Mouse (Mus musculus) E14TG2a.4 (cell line): ENCODE data around the gene Scgb1a1.
"Not testable (repeated sequence)": the region's sequence is repeated elsewhere in the genome, so short reads cannot be mapped to it uniquely, and the experiment has no call there.

Experiments
- H3K27me3 ChIP-seq: 2 replicates; pipeline ENCODE4 v1.6.1; 2014; ENCODE audit warnings: low read length, control low read depth; ENCODE audit not compliant: insufficient read depth
- H3K36me3 ChIP-seq: 2 replicates; pipeline ENCODE4 v1.6.1; 2014; ENCODE audit warnings: low read length, control low read depth; ENCODE audit not compliant: insufficient read depth
- H3K4me1 ChIP-seq: replicated peaks from 2 replicates; pipeline ENCODE4 v1.6.1; 2014; ENCODE audit warnings: low read depth, low read length, control low read depth
- H3K4me3 ChIP-seq: replicated peaks from 2 replicates; pipeline ENCODE4 v1.5.1; 2014; ENCODE audit warnings: mild to moderate bottlenecking, low read length
- H3K9me3 ChIP-seq: 2 replicates; pipeline ENCODE4 v1.6.1; 2014; ENCODE audit warnings: low read length, control low read depth
- CTCF ChIP-seq: conservative IDR thresholded peaks from 2 replicates; pipeline ENCODE4 v1.5.1; 2014; ENCODE audit warnings: low read length
- NANOG ChIP-seq: IDR thresholded peaks from 2 replicates; pipeline ENCODE4 v1.6.1; 2014; ENCODE audit warnings: borderline replicate concordance, low read length, mixed read lengths
- POU5F1 ChIP-seq: IDR thresholded peaks from 2 replicates; pipeline ENCODE4 v1.6.1; 2014; ENCODE audit warnings: low read length, borderline replicate concordance

Gene Scgb1a1

DNA sequence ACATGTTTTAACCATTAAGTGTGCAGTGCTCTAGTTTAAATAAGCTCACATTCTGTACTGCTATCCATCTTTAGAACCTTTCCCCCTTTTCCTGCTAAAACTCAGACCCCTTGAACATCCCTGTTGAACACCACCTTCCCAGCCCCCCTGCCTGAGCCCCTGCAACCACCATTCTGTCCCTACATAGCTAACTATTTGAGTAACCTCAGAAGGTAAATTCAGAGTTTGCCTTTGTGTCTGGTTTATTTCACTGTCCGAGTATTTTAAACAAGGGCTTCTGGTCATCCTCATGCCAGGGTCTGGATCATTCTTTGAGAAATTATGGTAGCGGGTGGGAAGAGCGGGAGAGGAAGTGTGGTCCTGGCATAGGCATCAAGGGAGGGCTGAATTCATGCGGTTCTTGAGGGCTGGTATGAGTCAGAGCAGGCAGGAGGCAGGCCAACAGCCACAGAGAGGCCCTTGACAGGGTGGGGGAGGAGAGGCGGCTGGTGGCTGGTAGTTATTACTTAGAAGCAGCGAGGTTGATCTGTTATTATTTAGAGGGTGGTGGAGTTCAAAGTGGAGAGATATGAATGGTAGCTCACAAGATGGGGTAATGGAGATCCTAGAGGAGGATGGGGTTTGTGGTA lies 34.8 kb downstream of the Scgb1a1 start:
- Histone ChIP-seq H3K9me3 (peaks cover 7% of the 10 kb centered on the region), H3K27me3 (no peaks in the 10 kb centered on the region), H3K4me1 (peaks cover 20% of the 10 kb centered on the region), H3K4me3 (no peak overlapping the region), H3K36me3 (no peaks in the 10 kb centered on the region)
- TF ChIP-seq NANOG: no peak
- no peak for TF ChIP-seq CTCF
- TF ChIP-seq POU5F1: no peak

DNA sequence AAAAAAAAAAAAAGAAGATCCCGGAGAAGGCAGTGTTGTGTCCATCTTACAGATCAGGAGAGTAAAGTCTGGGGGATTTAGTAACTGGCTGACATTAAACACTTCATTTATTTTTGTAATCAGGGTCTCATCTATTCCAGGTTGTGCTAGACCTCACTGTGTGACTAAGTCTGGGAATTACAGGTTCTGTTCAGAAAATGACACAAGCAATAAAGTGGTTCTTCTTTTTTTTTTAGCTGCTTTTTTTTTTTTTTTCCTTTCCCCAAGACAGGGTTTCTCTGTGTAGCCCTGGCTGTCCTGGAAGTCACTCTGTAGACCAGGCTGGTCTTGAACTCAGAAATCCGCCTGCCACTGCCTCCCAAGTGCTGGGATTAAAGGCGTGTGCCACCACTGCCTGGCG lies 35.8 kb downstream of the Scgb1a1 start:
- not testable (repeated sequence) for H3K9me3 ChIP-seq, H3K27me3 ChIP-seq, H3K36me3 ChIP-seq, H3K4me3 ChIP-seq
- peaks cover 22% of the 10 kb centered on the region for H3K4me1 ChIP-seq

DNA sequence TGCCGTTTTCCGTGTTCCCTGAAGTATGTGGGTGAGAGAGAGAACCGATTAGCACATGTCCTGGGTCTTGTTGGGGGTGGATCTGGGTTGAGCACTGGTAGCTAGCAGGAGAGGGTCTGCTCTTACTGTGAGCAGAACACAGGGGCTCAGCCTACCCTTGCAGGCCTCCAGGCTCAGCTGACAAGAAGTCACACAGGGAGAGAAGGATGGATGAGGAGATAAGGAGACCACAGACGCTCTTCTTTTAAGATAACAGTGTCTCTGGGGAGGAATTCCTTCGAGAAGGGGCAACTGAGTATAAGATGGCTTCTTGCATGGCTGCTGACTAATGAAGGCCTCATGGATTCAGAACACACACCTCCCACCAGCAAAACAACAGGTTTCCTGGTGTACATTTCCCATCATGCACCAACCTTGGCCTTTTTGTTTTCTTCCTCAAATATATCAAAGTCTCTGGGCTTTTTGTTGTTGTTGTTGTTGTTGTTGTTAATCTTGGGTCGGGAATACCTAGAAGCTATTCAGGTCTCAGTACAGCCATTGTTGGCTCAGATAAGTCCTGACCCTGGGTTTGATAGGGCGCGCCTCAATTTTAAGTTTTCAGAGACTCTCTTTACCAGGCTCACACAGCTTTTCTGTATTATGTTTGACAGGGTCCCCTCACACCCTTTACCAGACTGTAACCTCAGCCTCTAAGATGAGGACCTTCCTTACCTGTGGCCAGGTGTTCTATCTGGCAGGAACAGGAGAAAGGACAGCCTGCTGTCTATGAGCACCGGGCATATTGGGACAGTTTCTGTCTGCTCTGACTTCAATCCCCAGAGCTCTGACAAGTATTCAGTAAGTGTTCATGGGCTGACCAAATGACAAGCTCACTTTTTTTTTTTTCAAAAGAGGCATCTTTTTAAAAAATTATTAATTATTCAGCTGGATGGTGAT lies 37.2 kb downstream of the Scgb1a1 start:
- H3K4me1 ChIP-seq: peaks cover 21% of the 10 kb centered on the region
- H3K9me3 ChIP-seq: peaks cover 7% of the 10 kb centered on the region
- no peaks in the 10 kb centered on the region for H3K27me3 ChIP-seq
- no peak overlapping the region for H3K4me3 ChIP-seq
- H3K36me3 ChIP-seq: no peaks in the 10 kb centered on the region
- TF ChIP-seq CTCF: no peak
- TF ChIP-seq POU5F1: no peak
- TF ChIP-seq NANOG: no peak

DNA sequence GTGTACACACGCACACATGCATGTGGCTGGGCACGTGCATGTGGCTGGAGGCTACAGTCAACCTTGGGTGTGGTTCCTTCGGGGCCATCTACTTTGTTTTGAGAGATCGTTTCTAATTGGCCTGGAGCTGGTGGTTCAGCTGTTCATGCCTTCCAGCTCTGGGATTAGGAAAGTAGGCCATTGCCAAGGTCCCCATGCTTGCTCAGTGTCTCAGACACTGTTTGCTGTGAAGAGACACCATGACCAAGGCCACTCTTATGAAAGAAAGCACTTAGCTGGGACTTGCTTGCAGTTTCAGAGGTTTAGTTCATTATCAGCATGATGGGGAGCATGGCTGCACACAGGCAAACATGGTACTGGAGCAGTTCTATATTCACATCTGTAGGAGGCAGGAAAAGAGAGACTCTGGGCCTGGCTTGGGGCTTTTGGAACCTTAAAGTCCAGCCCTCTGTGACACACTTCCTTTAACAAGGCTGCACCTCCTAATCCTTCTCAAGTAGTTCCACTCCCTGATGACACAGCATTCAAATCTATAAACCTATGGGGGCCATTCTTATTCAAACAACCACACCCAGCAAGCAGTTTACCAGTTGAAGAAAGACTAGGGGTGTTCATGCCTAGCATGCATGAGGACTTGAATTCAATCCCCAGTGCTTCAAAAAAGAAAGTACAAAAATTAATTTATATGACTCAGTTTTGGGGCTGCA lies 38.6 kb downstream of the Scgb1a1 start:
- Histone ChIP-seq H3K4me3 (no peak overlapping the region), H3K4me1 (peaks cover 35% of the 10 kb centered on the region), H3K36me3 (no peaks in the 10 kb centered on the region), H3K27me3 (no peaks in the 10 kb centered on the region), H3K9me3 (peaks cover 7% of the 10 kb centered on the region)
- TF ChIP-seq CTCF (no peak), NANOG (no peak), POU5F1 (no peak)

- Histone ChIP-seq H3K27me3 (no peaks in the 10 kb centered on the region), H3K4me1 (peaks cover 46% of the 10 kb centered on the region), H3K4me3 (no peak overlapping the region), H3K9me3 (peaks cover 7% of the 10 kb centered on the region), H3K36me3 (no peaks in the 10 kb centered on the region)
- no peak for TF ChIP-seq POU5F1
- TF ChIP-seq CTCF: no peak
- no peak for TF ChIP-seq NANOG
Observed at GRCm38 (mm10) chr19:9047946-9048387, 39.8 kb downstream of the Scgb1a1 start.

DNA sequence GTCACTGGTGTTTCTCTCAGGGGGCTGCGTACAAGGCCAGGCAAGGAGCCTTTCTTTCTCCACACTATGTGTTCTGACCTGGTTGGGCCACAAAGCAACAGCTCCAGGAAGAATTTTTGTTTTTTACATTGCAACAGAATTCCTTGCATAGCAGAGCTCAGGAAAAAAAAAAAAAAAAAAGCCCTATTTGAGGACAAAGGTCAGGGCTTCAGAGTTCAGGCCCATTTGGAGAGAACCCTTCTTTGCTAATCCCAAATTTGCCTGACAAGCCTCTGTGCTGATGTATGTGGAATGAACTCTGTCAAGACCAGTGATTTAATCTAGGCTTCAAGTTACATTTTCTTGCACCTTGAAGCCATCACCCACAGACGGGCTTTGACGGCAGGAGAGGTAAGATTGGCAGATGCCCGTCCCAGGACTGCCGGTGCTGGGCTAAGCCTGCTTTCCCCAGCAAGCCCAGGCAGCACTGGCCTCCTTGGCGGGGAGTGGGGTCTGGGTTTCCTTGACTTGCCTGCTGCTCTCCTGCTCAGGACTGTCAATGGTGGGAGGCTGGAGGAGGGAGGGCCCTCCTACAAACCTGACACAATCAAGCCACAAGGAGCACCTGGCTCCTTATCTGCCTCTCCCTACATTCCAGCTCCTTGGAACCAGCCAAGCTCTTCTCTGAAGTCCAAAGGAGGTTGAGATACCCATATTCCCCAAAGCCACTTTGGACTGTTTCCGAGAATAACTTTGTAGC lies 40.4 kb downstream of the Scgb1a1 start:
- no peaks in the 10 kb centered on the region for H3K27me3 ChIP-seq
- H3K4me3 ChIP-seq: no peak overlapping the region
- H3K36me3 ChIP-seq: no peaks in the 10 kb centered on the region
- no peak for TF ChIP-seq POU5F1
- no peak for TF ChIP-seq NANOG
- TF ChIP-seq CTCF: no peak
- H3K4me1 ChIP-seq: peaks cover 46% of the 10 kb centered on the region
- peaks cover 7% of the 10 kb centered on the region for H3K9me3 ChIP-seq

DNA sequence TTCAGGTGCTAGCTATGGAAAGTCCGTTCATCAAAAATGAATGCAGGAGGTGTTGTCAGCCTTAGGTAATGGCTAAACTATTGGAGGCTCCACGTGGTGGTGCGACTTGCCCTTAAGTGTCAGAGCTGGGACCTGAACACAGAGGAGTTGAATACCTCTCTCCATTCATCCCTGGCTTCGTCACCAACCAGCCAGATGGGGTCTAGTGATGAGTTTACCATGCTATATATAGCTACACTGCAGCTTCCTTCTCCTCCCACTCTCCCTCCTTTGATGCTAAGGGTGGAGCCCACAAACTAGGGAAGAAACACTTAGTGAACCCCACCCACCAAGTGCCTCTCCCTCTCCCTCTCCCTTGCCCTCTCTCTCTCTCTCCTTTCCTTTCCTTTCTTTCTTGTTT lies 43.5 kb downstream of the Scgb1a1 start:
- Histone ChIP-seq H3K4me3 (no peak overlapping the region), H3K27me3 (no peaks in the 10 kb centered on the region), H3K4me1 (peaks cover 56% of the 10 kb centered on the region), H3K9me3 (peaks cover 4% of the 10 kb centered on the region), H3K36me3 (no peaks in the 10 kb centered on the region)
- TF ChIP-seq CTCF (no peak), POU5F1 (no peak)

- Histone ChIP-seq H3K4me3 (no peak overlapping the region), H3K27me3 (no peaks in the 10 kb centered on the region), H3K4me1 (peaks cover 53% of the 10 kb centered on the region), H3K36me3 (no peaks in the 10 kb centered on the region), H3K9me3 (no peaks in the 10 kb centered on the region)
- TF ChIP-seq CTCF (no peak), POU5F1 (no peak), NANOG (no peak)
Observed at GRCm38 (mm10) chr19:9043123-9043522, 44.6 kb downstream of the Scgb1a1 start.
